Mouse (Mus musculus) cortical plate, adult 2 months (tissue): ENCODE results near the gene Ceacam19.

ENCODE experiments used
- CTCF ChIP-seq: fragments of 200-500 bp; IDR thresholded peaks from 2 replicates; pipeline ENCODE4 v1.5.1; 2011; ENCODE audit warnings: mild to moderate bottlenecking, control low read depth, low read length; ENCODE audit not compliant: insufficient read depth; ENCODE audit errors: extremely low read depth
- POLR2A ChIP-seq: fragments of 200-500 bp; IDR thresholded peaks from 2 replicates; pipeline ENCODE4 v1.6.1; 2011; ENCODE audit warnings: mild to moderate bottlenecking, low read length, control low read depth; ENCODE audit not compliant: insufficient read depth; ENCODE audit errors: extremely low read depth

GRCm38 (mm10) chr7:19851858-19852570 is 35.8 kb downstream of the Ceacam19 start, which contains the start of gene Gm19345:
- peak; percentile 11; the same call in 1 of the 2 replicates for TF ChIP-seq POLR2A
- no peak for TF ChIP-seq CTCF
